Mouse (Mus musculus) CD4-positive naive resting alpha-beta T cell, adult 76 days (primary cell): Measurements from ENCODE around the gene Pde4c. TPM values are rescaled to one million over a fixed set of nuclear protein-coding genes. Genes with fewer than 3 reads are reported as not detected.

ENCODE experiments used
- total RNA-seq: library from RNA; stranded (reverse); gene quantifications from one replicate; pipeline ENCODE4 v1.2.4, GENCODE M21; 2023

The Pde4c gene
- total RNA-seq, result 0.59 TPM

GRCm38 (mm10) chr8:70723486-70724210 lies at the start of gene Pde4c:
Gene Pde4c (plus strand): TSS chr8:70723720.

GRCm38 (mm10) chr8:70698310-70699109 lies 25.0 kb upstream of the Pde4c start, which contains the start of gene Jund:
Gene Jund (plus strand): TSS chr8:70698949.

GRCm38 (mm10) chr8:70703287-70703686 lies 20.2 kb upstream of the Pde4c start, which contains the start of gene Iqcn:
Gene Iqcn (plus strand): TSS chr8:70703457.

GRCm38 (mm10) chr8:70718297-70718696 lies 5.2 kb upstream of the Pde4c start, which contains the start of gene Gm3336:
Gene Gm3336 (plus strand): TSS chr8:70718543.

GRCm38 (mm10) chr8:70754043-70754870 lies 30.7 kb downstream of the Pde4c start, which contains the start of gene Rab3a:
Gene Rab3a (plus strand): TSS chr8:70754679.

GRCm38 (mm10) chr8:70760775-70761406 lies 37.4 kb downstream of the Pde4c start, which contains the start of gene Mpv17l2:
Gene Mpv17l2 (minus strand): TSS chr8:70760946.

GRCm38 (mm10) chr8:70776496-70777444 lies 53.2 kb downstream of the Pde4c start, which contains the start of gene Pik3r2:
Gene Pik3r2 (minus strand): TSS chr8:70776713.

Other genes starting within 250 kb of the Pde4c start
- 7.9 TPM for gene Klhl26, start 246.8 kb upstream of the Pde4c start, total RNA-seq
- gene Tmem59l, start 236.4 kb upstream of the Pde4c start, total RNA-seq, result not detected
- gene Crlf1, start 230.6 kb upstream of the Pde4c start, total RNA-seq, result not detected
- gene Rex1bd, start 217.0 kb upstream of the Pde4c start, total RNA-seq, result 62.4 TPM
- 3,364 TPM for gene Uba52, start 212.9 kb upstream of the Pde4c start, total RNA-seq
- 249 TPM for gene Fkbp8, start 196.0 kb upstream of the Pde4c start, total RNA-seq
- 60.3 TPM for gene Kxd1, start 195.8 kb upstream of the Pde4c start, total RNA-seq
- 30.2 TPM for gene Ell, start 184.3 kb upstream of the Pde4c start, total RNA-seq
- gene Isyna1, start 129.3 kb upstream of the Pde4c start, total RNA-seq, result 68.1 TPM
- 97.8 TPM for gene Ssbp4, start 114.8 kb upstream of the Pde4c start, total RNA-seq
- 1.6 TPM for gene Lrrc25, start 107.6 kb upstream of the Pde4c start, total RNA-seq
- 1.6 TPM for gene Gdf15, start 91.3 kb upstream of the Pde4c start, total RNA-seq
- 2.8 TPM for gene Pgpep1, start 63.3 kb upstream of the Pde4c start, total RNA-seq
- 101 TPM for gene Lsm4, start 50.5 kb upstream of the Pde4c start, total RNA-seq
- gene Jund, start 24.8 kb upstream of the Pde4c start, total RNA-seq, result 1,623 TPM
- gene Iqcn, start 20.3 kb upstream of the Pde4c start, total RNA-seq, result 4.4 TPM
- gene Gm3336, start 5.2 kb upstream of the Pde4c start, total RNA-seq, result not detected
- 6.0 TPM for gene Rab3a, start 31.0 kb downstream of the Pde4c start, total RNA-seq
- 22.7 TPM for gene Mpv17l2, start 37.2 kb downstream of the Pde4c start, total RNA-seq
- 12.5 TPM for gene Pik3r2, start 53.0 kb downstream of the Pde4c start, total RNA-seq
- gene Mast3, start 81.3 kb downstream of the Pde4c start, total RNA-seq, result 143 TPM
- gene Il12rb1, start 84.7 kb downstream of the Pde4c start, total RNA-seq, result 1.3 TPM
- 30.0 TPM for gene Arrdc2, start 116.0 kb downstream of the Pde4c start, total RNA-seq
- not detected for gene Kcnn1, start 139.5 kb downstream of the Pde4c start, total RNA-seq
- 29.7 TPM for gene Ccdc124, start 150.2 kb downstream of the Pde4c start, total RNA-seq
- not detected for gene Slc5a5, start 169.0 kb downstream of the Pde4c start, total RNA-seq
- gene Rpl18a, start 173.7 kb downstream of the Pde4c start, total RNA-seq, result 4,779 TPM
- 64.3 TPM for gene Map1s, start 182.2 kb downstream of the Pde4c start, total RNA-seq